Mouse (Mus musculus) kidney, postnatal 10 days (tissue): ENCODE measurements around the gene Gm20671.
"Not testable (repeated sequence)": the region's sequence is repeated elsewhere in the genome, so short reads cannot be mapped to it uniquely, and the experiment has no call there.

Experiments used
- DNase-seq: peaks from one replicate; pipeline ENCODE4 v3.0.0; 2021; ENCODE audit warnings: mixed read lengths

The Gm20671 gene

DNA sequence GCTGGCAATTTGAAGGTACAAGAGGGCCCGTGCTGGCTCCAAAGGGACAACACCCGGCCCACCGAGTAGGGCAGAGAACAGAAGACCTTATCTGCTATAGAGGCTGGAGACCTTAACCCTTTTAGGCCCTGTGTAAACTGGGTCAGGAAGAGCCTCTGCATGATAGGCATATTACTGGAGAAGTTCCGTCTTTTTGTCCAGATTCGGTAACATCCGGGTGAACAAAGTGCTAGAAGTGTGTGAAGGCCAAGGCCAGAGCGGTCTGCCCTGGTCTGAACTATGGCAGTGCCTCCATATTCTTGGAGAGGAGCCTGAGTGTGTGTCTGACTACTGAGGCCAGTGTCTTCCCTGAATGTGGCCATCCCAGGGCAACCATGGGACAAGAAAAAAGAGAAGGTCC lies at the start of gene Gm20671:
Gene Gm20671 (minus strand): TSS at position 101 of the 400 bp plus-strand sequence.
- DNase-seq: no peak

DNA sequence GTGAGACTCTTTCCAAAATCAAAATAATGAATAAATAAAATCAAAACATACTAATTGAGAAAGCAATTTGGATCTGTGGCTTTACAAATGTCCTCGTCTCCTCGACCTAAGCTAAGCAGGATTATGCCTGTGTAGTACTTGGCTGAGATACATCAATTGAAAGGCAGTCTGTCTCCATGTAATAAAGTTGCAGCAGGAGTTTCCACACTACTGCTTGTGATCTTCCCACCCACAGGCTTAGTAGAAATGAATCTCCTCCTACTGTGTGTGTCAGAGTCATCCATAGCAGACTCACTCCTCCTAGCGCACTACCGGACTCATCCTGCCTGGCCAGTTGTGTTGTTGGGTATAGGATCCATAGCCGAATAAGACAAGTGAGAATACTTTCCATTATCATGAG lies 45.4 kb upstream of the Gm20671 start:
- no peak for DNase-seq

DNA sequence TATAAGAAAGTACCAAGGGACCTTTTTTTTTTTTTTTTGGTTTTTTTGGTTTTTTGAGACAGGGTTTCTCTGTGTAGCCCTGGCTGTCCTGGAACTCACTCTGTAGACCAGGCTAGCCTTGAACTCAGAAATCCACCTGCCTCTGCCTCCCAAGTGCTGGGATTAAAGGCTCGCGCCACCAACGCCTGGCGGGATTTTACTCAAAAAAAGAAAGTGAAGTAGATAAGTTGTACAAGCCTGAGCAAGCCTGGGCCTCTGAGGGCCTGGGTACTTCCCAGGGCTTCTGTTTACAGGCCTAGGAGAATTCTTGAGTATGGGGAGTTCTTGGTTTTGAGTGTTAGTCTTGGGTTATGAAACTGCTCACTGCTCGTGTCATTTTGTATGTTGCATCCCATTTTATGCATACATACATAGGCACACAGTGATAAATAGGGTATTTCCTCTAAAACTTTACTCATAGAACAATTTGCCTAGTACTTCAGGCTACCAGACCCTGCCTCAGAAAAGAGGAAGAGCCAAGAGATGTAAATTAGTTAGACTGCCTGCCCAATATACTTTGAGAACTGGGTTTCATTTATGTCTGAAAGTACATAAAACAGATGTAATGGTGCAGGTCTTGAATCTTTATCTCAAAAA lies 42.6 kb upstream of the Gm20671 start:
- no peak for DNase-seq

DNA sequence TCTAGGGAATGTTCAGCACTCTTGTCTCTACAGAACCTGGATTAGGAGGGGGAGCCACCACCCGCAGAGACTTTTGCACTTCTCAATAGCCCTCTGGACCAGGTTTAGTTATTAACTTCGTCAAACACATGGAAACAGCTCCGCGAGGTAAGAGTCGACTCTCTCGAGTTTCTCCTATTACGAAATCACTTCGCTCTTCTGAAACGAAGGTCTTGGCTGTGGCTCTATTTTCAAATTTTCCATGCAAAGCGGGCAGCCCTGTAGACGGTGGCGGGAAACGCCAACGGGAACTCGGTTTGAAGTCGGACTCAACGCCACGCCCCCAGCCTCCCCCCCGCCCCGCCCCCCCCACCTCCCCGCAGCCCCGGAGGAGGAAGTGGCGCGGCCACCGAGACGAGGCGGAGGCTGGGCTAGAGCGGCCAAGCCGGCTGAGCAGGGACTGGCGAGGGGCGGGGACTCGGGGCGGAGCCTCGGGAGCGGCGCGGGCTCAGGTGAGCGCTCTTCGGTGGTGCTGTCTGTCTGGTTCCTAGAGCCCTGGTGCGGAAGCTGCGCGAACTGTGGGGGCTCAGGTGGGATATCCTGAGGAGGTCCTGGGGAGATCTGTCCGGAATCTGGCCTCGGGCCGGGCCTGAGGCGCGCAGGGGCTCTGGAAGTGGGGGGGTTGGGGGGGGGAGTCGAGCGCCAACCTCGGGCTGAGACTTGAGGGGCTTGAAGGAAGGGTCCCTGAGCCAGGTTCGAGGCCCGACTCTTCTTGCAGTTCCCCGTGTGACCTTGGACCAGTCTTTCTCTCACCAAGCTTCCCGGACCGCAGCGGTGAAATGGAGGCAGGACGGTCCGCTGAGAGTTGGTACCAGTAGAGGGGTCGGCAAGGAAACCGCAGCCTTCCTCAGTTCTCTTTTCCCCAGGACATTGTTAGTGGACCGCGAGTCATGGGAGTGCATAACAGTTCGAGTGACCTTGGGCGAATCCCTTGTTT lies 36.6 kb upstream of the Gm20671 start, which contains the start of gene Depdc5:
Gene Depdc5 (plus strand): TSS at position 449 of the 976 bp plus-strand sequence.
- DNase-seq: peak; percentile 98

DNA sequence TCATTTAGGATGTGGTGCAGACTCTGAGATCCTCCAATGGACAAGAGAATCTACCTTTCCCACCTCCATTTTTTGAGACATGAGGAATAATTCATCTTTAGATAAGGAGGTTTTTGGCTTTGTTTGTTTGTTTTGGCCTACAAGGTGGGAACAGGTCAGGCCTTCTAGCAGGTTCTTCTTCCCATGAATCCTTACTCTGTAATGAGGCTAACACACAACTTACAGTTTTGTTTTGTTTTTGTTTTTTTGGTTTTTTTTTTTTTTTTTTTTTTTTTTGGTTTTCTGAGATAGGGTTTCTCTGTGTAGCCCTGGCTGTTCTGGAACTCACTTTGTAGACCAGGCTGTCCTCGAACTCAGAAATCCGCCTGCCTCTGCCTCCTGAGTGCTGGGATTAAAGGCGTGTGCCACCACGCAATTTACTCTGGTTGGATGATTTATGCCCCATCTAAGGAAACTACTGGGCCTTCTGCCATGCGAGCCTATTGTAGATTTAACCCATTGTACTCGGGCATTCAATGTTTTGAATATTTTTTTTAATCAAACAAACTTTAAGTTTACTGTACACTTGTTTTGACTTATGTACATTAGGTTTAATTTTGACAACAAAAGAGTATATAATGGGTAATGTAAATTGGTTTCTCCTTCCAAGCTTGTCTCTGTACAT lies 35.7 kb upstream of the Gm20671 start:
- peak; percentile 52 for DNase-seq

DNA sequence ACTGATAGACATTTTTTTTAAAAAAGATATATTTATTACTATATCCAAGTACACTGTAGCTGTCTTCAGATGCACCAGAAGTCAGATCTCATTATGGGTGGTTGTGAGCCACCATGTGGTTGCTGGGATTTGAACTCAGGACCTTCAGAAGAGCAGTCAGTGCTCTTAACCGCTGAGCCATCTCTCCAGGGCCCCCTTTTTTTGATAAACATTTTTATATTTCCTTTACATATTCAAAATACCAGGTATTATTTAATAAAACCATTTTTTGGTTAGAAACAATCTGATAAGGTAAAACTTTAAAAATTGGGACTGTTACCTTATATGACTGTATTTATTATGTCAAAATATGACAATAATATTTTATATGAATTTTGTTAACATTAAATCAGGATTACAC lies 34.2 kb upstream of the Gm20671 start:
- no peak for DNase-seq

DNA sequence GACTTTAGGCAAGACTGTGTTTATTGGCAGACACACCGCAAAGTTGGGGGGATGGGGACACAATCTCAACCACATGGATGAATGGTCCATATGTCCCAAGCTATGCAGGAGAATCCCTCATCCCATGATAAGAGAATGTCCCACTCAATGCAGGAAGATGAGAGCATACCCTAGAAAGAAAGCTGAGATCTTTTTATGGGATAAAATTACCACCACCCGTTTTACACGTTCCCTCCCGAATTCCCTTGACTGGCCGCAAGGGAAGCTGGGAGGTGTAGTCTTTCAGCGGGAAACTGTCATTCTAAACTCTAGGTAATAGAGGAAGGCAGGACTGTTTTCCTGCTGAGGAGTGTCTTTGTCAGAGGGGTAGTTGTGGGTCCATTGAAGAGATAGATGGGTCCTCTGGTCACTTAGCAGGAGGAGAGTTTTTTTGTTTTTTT lies 30.9 kb upstream of the Gm20671 start:
- DNase-seq: peak; percentile 63

DNA sequence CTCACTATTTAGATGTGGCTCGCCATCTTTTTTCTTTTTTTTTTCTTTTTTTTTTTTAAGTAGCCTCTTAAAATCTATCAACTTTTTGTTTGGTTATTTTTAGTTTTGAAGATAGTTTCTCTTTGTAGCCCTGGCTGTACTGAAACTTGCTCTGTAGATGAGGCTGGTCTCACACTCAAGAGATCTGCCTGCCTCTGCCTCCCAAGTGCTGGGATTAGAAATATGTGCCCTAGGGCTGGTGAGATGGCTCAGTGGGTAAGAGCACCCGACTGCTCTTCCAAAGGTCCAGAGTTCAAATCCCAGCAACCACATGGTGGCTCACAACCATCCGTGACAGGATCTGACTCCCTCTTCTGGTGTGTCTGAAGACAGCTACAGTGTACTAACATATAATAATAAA lies 28.4 kb upstream of the Gm20671 start:
- not testable (repeated sequence) for DNase-seq

DNA sequence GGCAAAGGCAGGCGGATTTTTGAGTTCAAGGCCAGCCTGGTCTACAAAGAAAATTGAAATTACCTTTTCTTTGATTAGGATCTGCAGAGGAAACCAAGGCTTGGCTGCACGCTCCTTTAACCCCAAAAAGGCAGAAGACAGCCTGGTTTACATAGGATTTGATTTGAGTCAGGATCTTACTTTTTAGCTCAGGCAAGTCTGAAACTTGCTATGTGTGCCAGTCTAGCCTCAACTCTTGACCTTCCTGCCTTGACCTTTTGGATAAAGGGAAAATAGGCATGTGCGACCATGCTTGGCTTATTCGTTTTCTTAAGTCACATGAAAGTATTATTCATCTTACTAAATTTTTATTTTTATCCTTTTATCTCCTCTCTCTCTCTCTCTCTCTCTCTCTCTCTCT lies 27.9 kb upstream of the Gm20671 start:
- DNase-seq: no peak

DNA sequence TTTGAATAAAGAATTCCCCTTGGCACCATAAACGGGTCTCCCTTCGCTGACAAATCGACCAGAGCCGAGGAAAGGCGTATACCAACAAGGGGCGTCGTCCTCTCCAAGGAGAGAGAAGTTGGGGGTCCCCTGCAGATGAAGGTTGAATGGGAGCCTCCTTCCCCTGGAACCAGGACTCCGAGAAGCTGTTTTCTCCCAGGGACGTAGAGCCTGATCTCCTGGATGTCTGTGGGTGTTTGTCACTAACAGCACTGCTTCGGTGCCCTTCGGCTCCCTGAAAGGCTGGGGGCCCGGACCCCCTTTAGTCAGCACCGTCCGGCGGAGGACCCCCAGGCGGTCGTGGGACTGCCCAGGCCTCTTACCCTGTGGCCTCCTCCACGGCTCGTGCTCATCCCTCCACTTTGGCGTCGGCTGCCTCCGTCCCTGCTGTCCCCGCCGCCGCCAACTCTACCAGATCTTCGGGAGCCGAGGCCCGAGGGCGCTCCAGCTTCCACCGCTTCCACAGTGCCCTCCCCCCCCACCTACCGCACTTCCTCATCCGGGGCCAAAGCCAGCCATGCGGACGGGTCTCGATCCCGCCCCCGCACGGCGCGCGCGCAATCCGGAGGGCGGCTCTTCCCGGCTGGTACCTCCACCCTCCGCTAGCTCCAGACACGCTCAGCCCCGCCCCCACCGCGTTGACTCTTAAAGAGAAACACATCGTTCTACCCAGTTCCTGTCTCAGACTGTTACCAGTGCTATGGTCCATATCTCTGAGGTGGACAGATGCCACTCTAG lies 27.0 kb upstream of the Gm20671 start, which contains the start of gene Prr14l:
Gene Prr14l (minus strand): TSS at position 526 of the 777 bp plus-strand sequence.
- peak; percentile 99 for DNase-seq

DNA sequence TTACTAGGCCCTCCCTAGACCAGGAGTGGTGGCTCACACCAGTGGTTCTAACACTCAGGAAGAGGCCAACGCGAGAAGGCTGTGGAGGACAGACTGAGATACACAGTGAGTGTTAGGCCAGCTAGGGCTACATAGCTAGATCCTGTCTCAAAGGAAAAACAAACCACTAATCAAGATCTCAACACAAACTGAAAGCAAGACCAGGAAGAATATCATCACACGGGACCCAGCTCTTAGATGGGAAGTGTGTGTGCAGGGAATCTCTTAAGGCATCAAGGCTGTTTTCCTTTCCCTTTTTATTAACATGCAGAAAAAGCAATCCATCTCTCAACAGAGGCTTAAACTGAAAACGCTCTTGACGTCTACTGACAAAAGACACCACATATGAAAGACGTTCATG lies 25.1 kb upstream of the Gm20671 start:
- DNase-seq: no peak

DNA sequence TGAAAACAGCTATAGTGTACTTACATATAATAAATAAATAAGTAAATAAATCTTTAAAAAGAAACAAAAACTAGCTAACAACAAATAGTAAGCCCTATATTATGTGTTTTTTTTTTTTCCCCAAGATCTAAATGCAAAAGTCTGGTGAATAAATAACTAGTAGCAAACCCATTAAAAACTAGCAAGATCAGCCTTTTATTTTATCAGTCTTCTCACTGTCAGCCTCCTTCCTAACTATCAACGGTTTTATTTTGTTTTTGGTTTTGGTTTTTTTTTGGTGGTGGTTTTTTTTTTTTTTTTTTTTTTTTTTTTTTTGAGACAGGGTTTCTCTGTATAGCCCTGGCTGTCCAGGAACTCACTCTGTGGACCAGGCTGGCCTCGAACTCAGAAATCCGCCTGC lies 22.7 kb upstream of the Gm20671 start:
- DNase-seq: not testable (repeated sequence)

DNA sequence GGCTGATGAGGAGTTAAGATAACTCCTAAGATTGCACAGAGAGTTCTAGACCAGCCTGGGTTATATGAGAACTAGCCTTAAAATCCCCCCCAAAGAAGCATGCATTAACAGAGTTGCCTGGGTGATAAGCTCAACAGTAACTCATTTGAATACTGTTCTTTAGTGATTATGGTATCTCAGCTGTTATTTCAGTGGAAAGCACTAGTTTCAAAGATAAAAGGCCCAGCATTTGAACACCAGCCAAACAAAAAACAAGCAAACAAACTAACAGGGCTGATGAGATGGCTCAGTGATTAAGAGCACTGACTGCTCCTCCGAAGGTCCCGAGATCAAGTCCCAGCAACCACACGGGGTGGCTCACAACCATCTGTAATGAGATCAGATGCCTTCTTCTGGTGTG lies 22.3 kb upstream of the Gm20671 start:
- DNase-seq: no peak

DNA sequence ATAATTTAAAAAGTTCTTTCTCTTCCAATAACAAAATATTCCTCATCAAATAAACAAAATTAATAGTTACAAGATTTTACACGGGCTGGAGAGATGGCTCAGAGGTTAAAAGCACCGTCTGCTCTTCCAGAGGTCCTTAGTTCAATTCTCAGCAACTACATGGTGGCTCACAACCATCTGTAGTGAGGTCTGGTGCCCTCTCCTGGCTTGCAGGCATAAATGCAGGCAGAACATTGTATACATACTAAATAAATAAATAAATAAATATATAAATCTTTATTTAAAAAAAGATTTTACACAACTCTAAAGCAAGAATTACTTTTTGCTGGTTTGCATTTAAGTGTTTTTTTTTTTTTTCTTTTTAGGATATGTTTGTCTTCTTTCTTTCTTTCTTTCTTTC lies 13.1 kb upstream of the Gm20671 start:
- no peak for DNase-seq

DNA sequence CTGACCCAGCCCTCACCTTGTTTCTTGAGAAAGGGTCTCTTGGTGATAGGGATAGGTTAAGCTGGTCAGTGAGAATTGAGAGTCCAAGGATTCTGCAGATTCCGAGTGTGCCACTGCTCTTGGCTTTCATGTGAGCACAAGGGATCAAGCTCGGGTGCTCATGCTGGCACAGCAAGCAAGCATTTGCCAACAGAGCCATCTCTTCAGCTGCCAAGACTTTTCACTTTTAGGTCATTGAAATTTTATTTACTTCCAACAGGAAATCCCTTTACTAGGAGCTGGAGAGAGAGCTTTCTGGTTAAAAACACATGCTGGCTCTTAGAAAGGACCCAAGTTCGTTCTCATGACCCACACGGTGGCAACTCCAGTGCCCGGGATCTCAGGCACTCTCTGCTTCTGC lies 10.1 kb upstream of the Gm20671 start:
- no peak for DNase-seq

DNA sequence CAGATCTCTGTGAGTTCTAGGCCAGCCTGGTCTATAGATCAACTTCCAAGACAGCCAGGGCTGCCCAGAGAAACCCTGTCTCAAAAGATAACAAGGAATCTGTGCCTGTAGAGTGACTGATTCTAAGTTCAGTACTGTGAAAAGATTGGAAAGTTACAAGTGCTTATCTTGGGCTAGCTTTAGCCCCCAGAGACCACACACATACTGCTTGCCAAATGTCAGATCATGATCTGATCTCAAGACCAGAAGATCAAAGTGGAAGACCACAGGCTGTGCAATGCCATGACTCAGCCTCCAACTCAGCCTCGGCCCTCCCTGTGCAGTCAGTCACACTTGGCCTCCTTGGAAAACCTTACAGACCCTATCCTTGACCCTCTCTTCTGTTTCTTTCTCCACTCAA lies 7.6 kb upstream of the Gm20671 start:
- no peak for DNase-seq

DNA sequence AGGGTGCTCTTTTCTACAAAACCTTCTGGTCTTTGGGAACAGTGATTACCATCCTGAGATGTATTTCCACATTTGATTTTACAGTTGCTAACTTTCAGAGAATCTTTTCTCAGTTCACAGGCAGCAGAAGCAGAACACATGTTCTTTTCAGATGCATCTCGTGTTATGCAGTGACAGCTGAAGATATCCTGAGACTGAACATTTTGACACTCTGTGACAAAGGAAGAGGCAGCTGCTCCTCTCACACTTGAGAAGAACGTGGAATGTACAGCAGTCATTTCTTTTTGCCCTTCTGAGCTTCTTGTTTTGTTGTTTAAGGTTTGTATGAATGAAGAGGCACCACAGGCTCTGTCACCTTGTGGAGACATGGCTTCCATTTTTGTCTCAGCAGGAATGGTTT lies 3.1 kb upstream of the Gm20671 start:
- no peak for DNase-seq

DNA sequence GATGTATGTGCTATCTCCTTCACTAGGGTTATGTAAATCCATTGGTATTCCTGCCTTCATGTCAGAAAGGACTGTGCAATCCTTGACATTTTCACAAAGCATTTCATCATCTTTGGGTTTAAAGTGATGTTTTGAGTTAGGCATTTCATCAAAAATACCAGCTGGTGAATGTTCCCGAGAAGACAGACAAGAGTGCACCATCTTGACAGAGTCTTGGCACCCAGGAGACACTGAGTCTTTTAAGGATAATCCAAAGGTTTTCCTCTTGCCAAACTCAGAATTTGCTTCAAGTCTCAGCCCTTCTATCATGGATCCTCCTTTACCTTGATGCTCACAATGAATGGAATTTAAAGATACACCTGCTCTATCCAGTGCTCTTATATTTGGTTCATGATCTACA lies 1.9 kb upstream of the Gm20671 start:
- DNase-seq: not testable (repeated sequence)

DNA sequence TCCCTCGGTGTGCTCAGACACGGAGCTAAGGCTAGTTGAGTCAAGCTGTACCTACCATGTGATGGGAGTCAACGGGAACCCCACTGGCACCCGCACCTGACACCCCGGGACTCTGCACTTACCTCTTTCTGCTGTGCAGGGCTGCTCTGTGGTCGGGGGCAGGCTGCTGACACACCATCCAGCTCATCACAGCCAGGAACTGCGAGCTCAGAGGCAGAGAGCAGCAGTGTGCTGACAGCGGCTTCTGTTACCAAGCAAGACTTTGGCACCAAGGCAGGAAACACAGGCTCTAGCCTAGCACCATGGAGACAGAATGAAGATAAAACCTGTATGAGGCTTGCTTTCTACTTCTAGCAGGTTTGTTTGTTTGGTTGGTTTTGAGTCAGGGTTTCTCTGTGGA lies 6.4 kb downstream of the Gm20671 start:
- DNase-seq: no peak

DNA sequence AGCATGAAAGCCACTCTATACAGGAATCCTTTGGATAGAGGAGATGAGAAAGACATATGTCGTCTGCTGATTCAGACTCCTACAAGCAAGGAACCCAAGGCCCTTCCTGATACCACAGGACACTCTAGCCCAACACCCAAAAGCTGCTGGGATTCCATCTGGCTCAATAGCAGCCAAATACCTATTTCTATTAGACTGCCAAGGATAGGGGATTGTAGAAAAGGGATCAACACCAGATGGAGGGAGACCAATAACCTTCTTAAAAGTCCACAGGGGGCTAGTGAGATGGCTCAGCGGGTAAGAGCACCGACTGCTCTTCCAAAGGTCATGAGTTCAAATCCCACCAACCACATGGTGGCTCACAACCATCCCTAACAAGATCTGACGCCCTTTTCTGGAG lies 11.5 kb downstream of the Gm20671 start:
- no peak for DNase-seq

DNA sequence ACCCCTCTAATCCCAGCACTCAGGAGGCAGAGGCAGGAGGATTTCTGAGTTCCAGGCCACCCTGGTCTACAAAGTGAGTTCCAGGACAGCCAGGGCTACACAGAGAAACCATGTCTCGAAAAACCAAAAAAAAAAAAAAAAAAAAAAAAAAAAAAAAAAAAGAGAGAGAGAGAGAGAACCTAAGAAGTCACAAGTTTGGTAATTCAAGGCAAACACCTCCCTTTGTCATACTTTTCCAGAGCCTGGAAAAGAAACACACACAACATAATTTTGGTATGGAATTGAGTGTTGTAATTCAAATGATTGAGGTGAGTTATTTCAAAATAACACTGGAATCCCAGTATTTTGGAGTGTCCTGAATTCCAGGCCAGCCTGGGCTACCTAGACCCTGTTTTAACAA lies 40.5 kb downstream of the Gm20671 start:
- DNase-seq: not testable (repeated sequence)

DNA sequence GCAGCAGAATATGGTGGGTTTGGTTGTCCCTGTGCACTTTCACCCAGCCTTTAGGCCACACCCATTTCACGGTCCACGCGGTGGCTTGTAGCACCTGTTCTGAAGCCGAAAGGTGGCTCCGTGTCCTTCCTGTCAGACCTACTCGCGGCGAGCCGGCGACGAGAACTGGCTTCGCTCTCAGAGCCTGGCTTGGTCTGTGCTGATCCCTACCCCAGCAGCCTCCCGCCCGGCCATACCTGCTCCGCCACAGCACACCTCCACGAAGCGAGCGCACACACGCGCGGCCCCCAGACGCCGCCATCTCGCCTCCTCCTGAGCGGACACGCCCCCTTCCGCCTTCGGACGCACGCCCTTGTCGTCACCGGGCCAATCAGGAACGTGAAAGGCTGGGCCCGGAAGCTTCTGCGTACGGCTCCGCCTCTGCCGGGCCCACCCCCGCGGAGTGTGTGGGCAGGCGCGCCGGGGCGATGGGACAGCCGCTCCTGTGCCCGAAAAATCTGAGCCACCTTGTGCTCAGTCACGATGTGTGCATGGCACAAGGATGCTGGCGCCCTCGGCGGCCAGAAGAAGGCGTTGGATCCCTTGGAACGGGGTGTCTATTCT lies 41.5 kb downstream of the Gm20671 start, which contains the start of gene Pisd:
Gene Pisd (minus strand): TSS at position 334 of the 603 bp plus-strand sequence.
- peak; percentile 97 for DNase-seq
